Mouse (Mus musculus) kidney, adult 2 months (tissue): ENCODE data around the gene Atxn10. TPM values are rescaled to one million over a fixed set of nuclear protein-coding genes. Genes with fewer than 3 reads are reported as not detected.

ENCODE experiments used
- DNase-seq: peaks from one replicate; pipeline ENCODE4 v3.0.0; 2021
- H3K27ac ChIP-seq: fragments of 200-500 bp; 2 replicates; pipeline ENCODE4 v1.5.1; 2012; ENCODE audit warnings: low read depth, low read length, control low read depth, inconsistent platforms; ENCODE audit not compliant: insufficient read depth
- H3K27me3 ChIP-seq: fragments of 200-500 bp; replicated peaks from 2 replicates; pipeline ENCODE4 v1.6.1; 2012; ENCODE audit warnings: mild to moderate bottlenecking, moderate library complexity, low read length, inconsistent platforms; ENCODE audit not compliant: control insufficient read depth, insufficient read depth
- H3K36me3 ChIP-seq: fragments of 200-500 bp; 2 replicates; pipeline ENCODE4 v1.6.1; 2012; ENCODE audit warnings: mild to moderate bottlenecking, moderate library complexity, low read length, inconsistent platforms; ENCODE audit not compliant: control insufficient read depth, insufficient read depth
- H3K4me1 ChIP-seq: fragments of 200-500 bp; 2 replicates; pipeline ENCODE4 v1.6.1; 2011; ENCODE audit warnings: low read length; ENCODE audit not compliant: control insufficient read depth, insufficient read depth
- H3K4me3 ChIP-seq: fragments of 200-500 bp; 2 replicates; pipeline ENCODE4 v1.5.1; 2011; ENCODE audit warnings: mild to moderate bottlenecking, low read depth, low read length, control low read depth; ENCODE audit not compliant: insufficient read depth
- CTCF ChIP-seq: fragments of 200-500 bp; conservative IDR thresholded peaks from 2 replicates; pipeline ENCODE4 v1.5.1; 2011; ENCODE audit warnings: low read depth, mild to moderate bottlenecking, control low read depth, low read length, moderate library complexity, mixed read lengths; ENCODE audit not compliant: insufficient read depth, insufficient read length
- POLR2A ChIP-seq: fragments of 200-500 bp; IDR thresholded peaks from one replicate; pipeline ENCODE4 v1.6.1; 2011; ENCODE audit warnings: low read depth, low read length, control low read depth
- WGBS: fragments of 180-500 bp; shearing (Covaris S2); methylation state at CpG from one replicate; pipeline ENCODE4 v1.1.7; 2018; 5-methylcytosine and 5-hydroxymethylcytosine counted together
- polyA plus RNA-seq: library from polyadenylated mRNA; depleted of rRNA; stranded (reverse); fragments of >200 nt; gene quantifications from 2 replicates; pipeline ENCODE4 v1.2.3, GENCODE M21; 2012

The Atxn10 gene
- polyA plus RNA-seq, 1 experiment, result 68.2 TPM

GRCm38 (mm10) chr15:85369765-85370164, 33.7 kb downstream of the Atxn10 start:
- Histone ChIP-seq H3K27ac (no peak overlapping the region), H3K27me3 (no peaks in the 10 kb centered on the region), H3K4me3 (no peak overlapping the region), H3K4me1 (no peaks in the 10 kb centered on the region), H3K36me3 (no peaks in the 10 kb centered on the region; the same call in 1 of the 2 replicates)
- TF ChIP-seq POLR2A, result no peak
- WGBS, result 49% methylated on average over 3 of the region's 3 CpGs
- DNase-seq, result no peak

- H3K27ac ChIP-seq, result no peak overlapping the region
- DNase-seq, result no peak
- H3K27me3 ChIP-seq, result no peaks in the 10 kb centered on the region
- no peaks in the 10 kb centered on the region for H3K4me1 ChIP-seq
- no peaks in the 10 kb centered on the region; the same call in 1 of the 2 replicates for H3K36me3 ChIP-seq
- H3K4me3 ChIP-seq, result no peak overlapping the region
- TF ChIP-seq CTCF, result no peak
- TF ChIP-seq POLR2A, result no peak
Observed at GRCm38 (mm10) chr15:85373125-85373524, 37.1 kb downstream of the Atxn10 start.

GRCm38 (mm10) chr15:85383477-85383876, 47.4 kb downstream of the Atxn10 start:
- 55% methylated on average over 9 of the region's 9 CpGs for WGBS
- TF ChIP-seq CTCF (no peak), POLR2A (no peak)
- peaks cover 2% of the 10 kb centered on the region; the same call in 1 of the 2 replicates for H3K36me3 ChIP-seq
- H3K27me3 ChIP-seq, result no peaks in the 10 kb centered on the region
- DNase-seq, result peak; percentile 51
- H3K4me3 ChIP-seq, result no peak overlapping the region
- 0 out of 2 replicates have a peak overlapping the region, but pooled peaks have one; percentile 16 for H3K27ac ChIP-seq
- H3K4me1 ChIP-seq, result no peaks in the 10 kb centered on the region

GRCm38 (mm10) chr15:85388696-85389095, 52.7 kb downstream of the Atxn10 start:
- peak; percentile 14 for DNase-seq
- TF ChIP-seq POLR2A (no peak), CTCF (no peak)
- Histone ChIP-seq H3K27me3 (no peaks in the 10 kb centered on the region), H3K4me1 (no peaks in the 10 kb centered on the region), H3K4me3 (no peak overlapping the region), H3K36me3 (no peaks in the 10 kb centered on the region), H3K27ac (no peak overlapping the region)
- 81% methylated on average over 3 of the region's 3 CpGs for WGBS

GRCm38 (mm10) chr15:85389915-85390314, 53.9 kb downstream of the Atxn10 start:
- H3K36me3 ChIP-seq, result no peaks in the 10 kb centered on the region; the same call in 1 of the 2 replicates
- H3K4me1 ChIP-seq, result no peaks in the 10 kb centered on the region
- WGBS, result 70% methylated on average over 4 of the region's 4 CpGs
- no peak for TF ChIP-seq CTCF
- TF ChIP-seq POLR2A, result no peak
- no peak for DNase-seq
- no peak overlapping the region for H3K4me3 ChIP-seq
- no peaks in the 10 kb centered on the region for H3K27me3 ChIP-seq
- H3K27ac ChIP-seq, result no peak overlapping the region

GRCm38 (mm10) chr15:85395360-85395759, 59.3 kb downstream of the Atxn10 start:
- DNase-seq, result no peak
- 88% methylated on average over 9 of the region's 9 CpGs for WGBS

GRCm38 (mm10) chr15:85401926-85402325, 65.9 kb downstream of the Atxn10 start:
- H3K36me3 ChIP-seq, result no peaks in the 10 kb centered on the region; the same call in none of the 2 replicates
- H3K27me3 ChIP-seq, result no peaks in the 10 kb centered on the region
- no peak for DNase-seq
- no peaks in the 10 kb centered on the region for H3K4me1 ChIP-seq
- no peak overlapping the region for H3K4me3 ChIP-seq
- no peak for TF ChIP-seq POLR2A
- TF ChIP-seq CTCF, result no peak
- no peak overlapping the region for H3K27ac ChIP-seq
- WGBS, result 72% methylated on average over 7 of the region's 7 CpGs

More at GRCm38 (mm10) chr15:85395360-85395759, 59.3 kb downstream of the Atxn10 start:
- Histone ChIP-seq H3K36me3 (no peaks in the 10 kb centered on the region; the same call in none of the 2 replicates), H3K27me3 (no peaks in the 10 kb centered on the region), H3K27ac (no peak overlapping the region), H3K4me1 (no peaks in the 10 kb centered on the region), H3K4me3 (no peak overlapping the region)
- TF ChIP-seq POLR2A, result no peak
- no peak for TF ChIP-seq CTCF
